Mouse (Mus musculus): ENCODE data around the gene Ccl17. TPM values are rescaled to one million over a fixed set of nuclear protein-coding genes. Genes with fewer than 3 reads are reported as not detected.

The Ccl17 gene
- polyA plus RNA-seq, 1 experiment from 2014 or later, result not detected

DNA sequence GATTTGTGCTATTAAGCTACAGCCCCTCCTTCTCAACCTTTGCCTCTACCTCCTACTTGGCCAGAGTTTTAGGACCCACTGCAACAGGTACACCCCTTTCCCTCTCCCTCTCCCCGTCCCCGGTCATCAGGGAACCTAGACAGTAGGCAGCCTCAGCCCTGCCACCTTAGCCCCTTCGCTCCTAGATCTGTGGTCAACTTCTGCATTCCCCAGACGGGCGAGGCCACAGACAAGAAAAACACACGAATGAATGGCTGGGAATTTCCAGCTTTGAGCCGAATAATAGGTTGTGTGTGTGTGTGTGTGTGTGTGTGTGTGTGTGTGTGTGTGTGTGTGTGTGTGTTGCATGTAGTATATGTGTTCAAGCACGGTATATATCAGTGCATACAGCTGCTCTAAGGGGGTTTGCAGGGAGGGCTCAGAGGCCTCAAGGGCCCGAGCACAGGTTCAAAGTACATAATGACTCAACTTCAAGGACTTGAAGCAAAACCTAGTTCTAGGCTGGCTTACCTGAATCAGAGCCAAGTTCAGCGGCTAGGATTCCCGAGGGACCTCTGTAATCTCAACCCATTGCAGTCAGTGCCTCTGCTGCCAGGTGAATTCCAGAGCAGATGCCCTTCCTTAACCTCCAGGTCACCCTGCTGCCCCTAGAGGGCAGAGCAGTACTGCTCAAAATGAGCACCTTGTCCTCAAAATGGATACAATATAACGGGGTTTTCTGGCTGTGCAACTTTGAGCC lies 24.8 kb upstream of the Ccl17 start:
- no peak overlapping the region for H3K27ac ChIP-seq (ENCODE audit: low read depth, low read length)
- H3K9me3 ChIP-seq (ENCODE audit: control insufficient read depth, low read length), result no peaks in the 10 kb centered on the region
- no peak overlapping the region for H3K4me3 ChIP-seq (ENCODE audit: low read depth, low read length)
- ATAC-seq (replicated peaks; ENCODE audit: low FRiP score), result no peak
- DNase-seq (ENCODE audit: low spot score), result no peak
- H3K27me3 ChIP-seq (ENCODE audit: control insufficient read depth, insufficient read depth, low read length), result no peaks in the 10 kb centered on the region
- no peak overlapping the region for H3K4me2 ChIP-seq (ENCODE audit: low read depth, low read length, severe bottlenecking)
- no peaks in the 10 kb centered on the region for H3K36me3 ChIP-seq (ENCODE audit: control insufficient read depth, insufficient read depth, low read length)
- 73% methylated on average over 12 of the region's 12 CpGs for WGBS
- no peak overlapping the region for H3K9ac ChIP-seq (ENCODE audit: low read length)
- 0 out of 2 replicates have a peak, but pooled peaks cover 2% of the 10 kb centered on the region for H3K4me1 ChIP-seq (replicated peaks; ENCODE audit: control insufficient read depth, insufficient read depth, low read length)

- no peaks in the 10 kb centered on the region for H3K36me3 ChIP-seq (ENCODE audit: control insufficient read depth, insufficient read depth, low read length)
- H3K9ac ChIP-seq (ENCODE audit: low read length), result no peak overlapping the region
- no peak overlapping the region for H3K4me3 ChIP-seq (ENCODE audit: low read depth, low read length)
- no peak overlapping the region for H3K4me2 ChIP-seq (ENCODE audit: low read depth, low read length, severe bottlenecking)
- 0 out of 2 replicates have a peak, but pooled peaks cover 2% of the 10 kb centered on the region for H3K4me1 ChIP-seq (replicated peaks; ENCODE audit: control insufficient read depth, insufficient read depth, low read length)
- no peak overlapping the region for H3K27ac ChIP-seq (ENCODE audit: low read depth, low read length)
- H3K27me3 ChIP-seq (ENCODE audit: control insufficient read depth, insufficient read depth, low read length), result no peaks in the 10 kb centered on the region
- no peak for DNase-seq (ENCODE audit: low spot score)
- no peak for ATAC-seq (replicated peaks; ENCODE audit: low FRiP score)
- WGBS, result 79% methylated on average over 6 of the region's 6 CpGs
- H3K9me3 ChIP-seq (ENCODE audit: control insufficient read depth, low read length), result no peaks in the 10 kb centered on the region
These were observed 24.2 kb upstream of the Ccl17 start for GRCm38 (mm10) chr8:94785995-94786595.

GRCm38 (mm10) chr8:94787524-94788501 lies 22.4 kb upstream of the Ccl17 start:
- no peaks in the 10 kb centered on the region for H3K9me3 ChIP-seq (ENCODE audit: control insufficient read depth, low read length)
- WGBS, result 69% methylated on average over 15 of the region's 15 CpGs
- DNase-seq (ENCODE audit: low spot score) (no peak), ATAC-seq (replicated peaks; ENCODE audit: low FRiP score) (no peak)
- no peak overlapping the region for H3K27ac ChIP-seq (ENCODE audit: low read depth, low read length)
- no peaks in the 10 kb centered on the region for H3K36me3 ChIP-seq (ENCODE audit: control insufficient read depth, insufficient read depth, low read length)
- H3K4me3 ChIP-seq (ENCODE audit: low read depth, low read length), result no peak overlapping the region
- H3K27me3 ChIP-seq (ENCODE audit: control insufficient read depth, insufficient read depth, low read length), result no peaks in the 10 kb centered on the region
- no peak overlapping the region for H3K4me2 ChIP-seq (ENCODE audit: low read depth, low read length, severe bottlenecking)
- no peaks in the 10 kb centered on the region for H3K4me1 ChIP-seq (replicated peaks; ENCODE audit: control insufficient read depth, insufficient read depth, low read length)
- no peak overlapping the region for H3K9ac ChIP-seq (ENCODE audit: low read length)

DNA sequence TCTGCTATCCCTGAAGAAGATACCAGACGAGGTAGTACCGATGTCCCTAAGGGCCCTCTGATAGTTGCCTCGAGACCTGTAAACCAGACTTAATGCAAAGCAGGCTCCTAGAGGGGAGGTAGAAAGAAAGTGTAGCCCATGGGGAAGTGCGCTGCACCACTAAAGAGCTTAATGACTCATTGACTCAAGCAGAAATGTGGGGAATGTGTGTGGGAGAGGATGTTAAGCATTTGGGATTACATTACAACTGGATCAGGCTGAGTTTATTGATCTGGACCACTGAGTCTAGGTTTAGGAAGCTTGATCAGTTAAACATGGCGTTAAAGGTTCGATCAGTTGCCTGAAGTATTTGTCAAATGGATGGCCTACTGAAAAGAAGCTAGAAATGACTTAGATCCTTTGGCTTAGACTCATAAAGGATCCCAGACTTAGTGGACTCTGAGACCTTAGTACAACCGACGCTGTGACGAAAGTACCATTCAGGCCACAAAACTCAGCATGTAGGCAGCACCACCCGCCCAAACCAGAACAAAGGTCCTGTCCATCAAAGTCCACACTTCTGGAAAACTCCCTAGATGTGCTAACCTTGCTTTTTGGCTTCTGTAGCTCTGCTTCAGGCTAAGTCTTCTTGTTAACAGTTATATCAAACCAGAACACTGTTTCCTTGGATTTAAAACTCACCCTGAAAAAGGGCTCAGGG lies 20.8 kb upstream of the Ccl17 start:
- H3K4me2 ChIP-seq (ENCODE audit: low read depth, low read length, severe bottlenecking), result no peak overlapping the region
- no peaks in the 10 kb centered on the region for H3K4me1 ChIP-seq (replicated peaks; ENCODE audit: control insufficient read depth, insufficient read depth, low read length)
- no peaks in the 10 kb centered on the region for H3K36me3 ChIP-seq (ENCODE audit: control insufficient read depth, insufficient read depth, low read length)
- H3K9ac ChIP-seq (ENCODE audit: low read length), result no peak overlapping the region
- H3K27ac ChIP-seq (ENCODE audit: low read depth, low read length), result no peak overlapping the region
- ATAC-seq (replicated peaks; ENCODE audit: low FRiP score), result no peak
- no peak overlapping the region for H3K4me3 ChIP-seq (ENCODE audit: low read depth, low read length)
- H3K9me3 ChIP-seq (ENCODE audit: control insufficient read depth, low read length), result no peaks in the 10 kb centered on the region
- 45% methylated on average over 10 of the region's 10 CpGs for WGBS
- H3K27me3 ChIP-seq (ENCODE audit: control insufficient read depth, insufficient read depth, low read length), result no peaks in the 10 kb centered on the region
- no peak for DNase-seq (ENCODE audit: low spot score)

- Histone ChIP-seq H3K9ac (ENCODE audit: low read length) (no peak overlapping the region), H3K27me3 (ENCODE audit: control insufficient read depth, insufficient read depth, low read length) (no peaks in the 10 kb centered on the region), H3K9me3 (ENCODE audit: control insufficient read depth, low read length) (no peaks in the 10 kb centered on the region), H3K27ac (ENCODE audit: low read depth, low read length) (no peak overlapping the region), H3K4me1 (replicated peaks; ENCODE audit: control insufficient read depth, insufficient read depth, low read length) (no peaks in the 10 kb centered on the region), H3K4me2 (ENCODE audit: low read depth, low read length, severe bottlenecking) (no peak overlapping the region), H3K4me3 (ENCODE audit: low read depth, low read length) (no peak overlapping the region), H3K36me3 (ENCODE audit: control insufficient read depth, insufficient read depth, low read length) (no peaks in the 10 kb centered on the region)
- no peak for ATAC-seq (replicated peaks; ENCODE audit: low FRiP score)
- WGBS, result 91% methylated on average over 4 of the region's 4 CpGs
- DNase-seq (ENCODE audit: low spot score), result no peak
These were observed 15.9 kb upstream of the Ccl17 start for GRCm38 (mm10) chr8:94794368-94794767.

DNA sequence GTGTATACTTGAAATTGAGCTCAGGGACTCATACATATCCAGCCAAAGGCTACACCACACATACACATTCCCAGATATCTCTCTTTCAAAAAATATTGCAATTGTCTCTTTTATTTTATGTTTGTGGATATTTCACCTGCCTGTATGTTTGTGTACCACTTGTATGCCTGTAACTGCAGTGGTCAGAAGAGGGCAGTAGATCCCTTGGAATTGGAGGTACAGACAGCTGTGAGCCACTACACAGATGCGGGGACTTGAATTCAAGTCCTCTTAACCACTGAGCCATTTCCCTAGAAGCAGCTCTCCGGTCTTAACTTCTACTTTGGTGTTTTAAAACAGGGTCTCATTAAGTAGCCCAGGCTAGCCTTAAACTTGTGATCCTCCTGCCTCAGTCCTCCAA lies 15.5 kb upstream of the Ccl17 start:
- no peak for ATAC-seq (replicated peaks; ENCODE audit: low FRiP score)
- 92% methylated on average over 2 of the region's 2 CpGs for WGBS
- H3K4me2 ChIP-seq (ENCODE audit: low read depth, low read length, severe bottlenecking), result no peak overlapping the region
- H3K4me3 ChIP-seq (ENCODE audit: low read depth, low read length), result no peak overlapping the region
- no peaks in the 10 kb centered on the region for H3K27me3 ChIP-seq (ENCODE audit: control insufficient read depth, insufficient read depth, low read length)
- H3K27ac ChIP-seq (ENCODE audit: low read depth, low read length), result no peak overlapping the region
- no peaks in the 10 kb centered on the region for H3K4me1 ChIP-seq (replicated peaks; ENCODE audit: control insufficient read depth, insufficient read depth, low read length)
- H3K9ac ChIP-seq (ENCODE audit: low read length), result no peak overlapping the region
- no peaks in the 10 kb centered on the region for H3K9me3 ChIP-seq (ENCODE audit: control insufficient read depth, low read length)
- H3K36me3 ChIP-seq (ENCODE audit: control insufficient read depth, insufficient read depth, low read length), result no peaks in the 10 kb centered on the region
- DNase-seq (ENCODE audit: low spot score), result no peak

GRCm38 (mm10) chr8:94800278-94800968 lies 9.8 kb upstream of the Ccl17 start:
- WGBS, result 67% methylated on average over 7 of the region's 7 CpGs
- Histone ChIP-seq H3K4me2 (ENCODE audit: low read depth, low read length, severe bottlenecking) (no peak overlapping the region), H3K27ac (ENCODE audit: low read depth, low read length) (no peak overlapping the region), H3K27me3 (ENCODE audit: control insufficient read depth, insufficient read depth, low read length) (no peaks in the 10 kb centered on the region), H3K36me3 (ENCODE audit: control insufficient read depth, insufficient read depth, low read length) (no peaks in the 10 kb centered on the region), H3K4me1 (replicated peaks; ENCODE audit: control insufficient read depth, insufficient read depth, low read length) (no peaks in the 10 kb centered on the region), H3K9ac (ENCODE audit: low read length) (no peak overlapping the region), H3K9me3 (ENCODE audit: control insufficient read depth, low read length) (no peaks in the 10 kb centered on the region), H3K4me3 (ENCODE audit: low read depth, low read length) (no peak overlapping the region)
- ATAC-seq (replicated peaks; ENCODE audit: low FRiP score) (no peak), DNase-seq (ENCODE audit: low spot score) (no peak)
